Mouse (Mus musculus) embryo, embryonic 10 days (tissue): ENCODE data around the gene Dynll2.

Source experiments
- DNase-seq: peaks from one replicate; pipeline ENCODE4 v3.0.0-alpha.2; 2015; ENCODE audit warnings: low spot score

The Dynll2 gene

DNA sequence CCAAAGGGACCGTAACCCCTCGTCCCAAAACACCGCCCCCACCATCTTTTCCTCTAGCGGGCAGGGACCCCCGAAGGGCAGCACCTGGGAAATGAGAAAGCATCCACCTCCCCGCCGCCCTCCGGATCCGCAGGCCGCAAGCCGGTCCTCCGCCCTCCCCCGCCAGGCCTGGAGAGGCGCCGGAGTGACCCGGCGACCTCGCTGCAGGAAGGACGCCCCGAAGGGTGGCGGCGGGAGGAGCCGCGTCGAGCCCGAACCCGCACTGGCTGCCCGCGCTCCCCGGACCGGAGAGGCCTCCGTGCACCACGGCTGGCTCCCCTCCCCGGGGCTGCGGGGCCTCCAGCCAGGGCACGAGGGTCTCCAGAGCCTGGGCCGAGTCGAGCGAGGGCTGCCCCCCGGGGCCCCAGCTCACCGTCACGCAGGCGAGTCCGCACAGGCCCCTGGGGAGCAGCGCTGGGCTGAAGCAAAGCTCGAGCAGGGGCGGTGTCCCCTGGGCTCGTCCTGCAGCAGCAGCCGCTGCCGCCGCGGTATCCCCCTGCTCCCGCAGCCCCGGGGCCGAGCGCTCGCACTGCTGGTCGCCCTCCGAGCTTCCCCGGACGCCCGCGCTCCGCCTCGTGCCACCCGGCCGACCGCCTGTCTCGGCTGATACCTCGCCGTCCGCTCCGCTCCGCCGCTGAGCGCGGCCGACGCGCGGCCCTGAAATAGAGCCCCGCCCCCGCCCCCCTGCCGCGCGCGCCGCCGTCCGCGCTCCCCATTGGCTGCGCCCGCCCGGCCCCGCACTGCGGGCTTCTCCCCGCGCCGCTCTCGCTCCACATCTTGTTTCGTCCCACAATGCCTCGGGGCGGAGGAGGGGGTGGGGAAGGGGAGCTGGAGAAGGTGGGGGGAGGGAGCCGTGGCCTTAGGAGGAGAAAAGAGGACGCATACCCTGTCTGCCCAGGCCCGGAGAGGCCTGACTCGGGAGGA lies at the start of gene Dynll2:
Gene Dynll2, minus strand, starts transcription at position 703 of the 963 bp plus-strand sequence.
- DNase-seq, result peak; percentile 92

- DNase-seq, result no peak
Measured at GRCm38 (mm10) chr11:88036761-88037251, 49.5 kb upstream of the Dynll2 start.

- no peak for DNase-seq
Measured at GRCm38 (mm10) chr11:88035970-88036369, 48.6 kb upstream of the Dynll2 start.

DNA sequence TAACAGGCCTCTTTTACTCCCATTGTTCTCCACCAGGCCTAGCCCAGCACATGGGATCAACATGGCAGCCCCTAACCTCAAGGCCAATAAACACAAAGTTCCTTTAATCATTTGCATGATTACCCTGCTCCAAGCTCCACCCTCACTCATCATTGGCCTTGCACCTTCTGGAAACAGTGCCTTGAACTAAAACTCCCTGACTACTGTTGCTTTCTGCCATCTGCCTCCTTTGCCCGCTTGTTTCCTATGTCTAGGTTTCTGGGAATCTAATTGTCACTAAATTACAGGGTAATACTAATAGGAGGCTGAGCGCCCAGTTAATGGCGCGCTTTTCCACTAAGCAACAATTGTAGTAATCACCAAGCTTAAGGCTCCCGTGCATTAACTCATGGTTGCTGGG lies 44.4 kb upstream of the Dynll2 start:
- DNase-seq, result no peak

DNA sequence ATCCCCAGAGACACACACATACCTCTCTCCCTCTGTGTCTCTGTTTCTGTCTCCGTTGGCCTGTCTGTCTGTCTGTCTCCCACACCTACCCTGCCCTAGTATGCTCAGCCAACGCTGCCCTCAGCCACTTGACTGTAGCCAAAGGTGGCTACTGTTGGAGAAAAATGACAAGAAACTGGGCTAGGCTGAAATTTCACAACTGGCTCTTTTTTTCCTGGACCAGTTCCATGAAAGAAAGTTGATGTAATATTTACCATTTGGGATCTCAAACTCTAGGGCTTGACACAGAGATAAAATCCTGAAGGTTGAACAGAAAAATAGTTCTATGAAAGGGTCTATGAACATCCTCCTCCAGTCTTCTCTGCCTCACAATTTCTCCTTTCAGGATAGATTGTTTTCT lies 43.5 kb upstream of the Dynll2 start:
- no peak for DNase-seq

- no peak for DNase-seq
Measured at GRCm38 (mm10) chr11:88030219-88030618, 42.9 kb upstream of the Dynll2 start.

- DNase-seq, result peak; percentile 46
Measured at GRCm38 (mm10) chr11:88028193-88028684, 40.9 kb upstream of the Dynll2 start.

- no peak for DNase-seq
Measured at GRCm38 (mm10) chr11:88027391-88028035, 40.2 kb upstream of the Dynll2 start.

GRCm38 (mm10) chr11:88023933-88024332 lies 36.6 kb upstream of the Dynll2 start:
- DNase-seq, result no peak

GRCm38 (mm10) chr11:88015795-88016194 lies 28.5 kb upstream of the Dynll2 start:
- DNase-seq, result no peak

DNA sequence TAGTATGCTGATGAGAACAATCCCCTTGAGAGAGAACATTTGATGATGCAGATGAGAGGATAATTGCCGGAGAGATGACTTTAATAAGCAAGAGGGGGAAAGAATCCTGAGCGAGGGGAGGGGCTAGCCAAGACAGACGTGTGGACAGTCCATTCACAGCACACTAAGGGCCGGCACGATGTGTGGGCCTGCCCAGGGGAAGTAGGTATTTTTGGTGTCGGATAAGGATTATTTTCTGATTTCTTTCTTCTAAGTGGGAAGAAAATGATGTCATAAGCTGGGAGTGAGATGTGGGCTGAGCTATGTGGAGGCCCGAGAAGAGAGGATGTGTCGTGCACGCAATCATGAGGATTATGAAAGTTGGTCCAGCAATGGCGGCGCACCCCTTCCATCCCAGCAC lies 27.8 kb upstream of the Dynll2 start:
- no peak for DNase-seq

- DNase-seq, result no peak
Measured at GRCm38 (mm10) chr11:88013632-88014031, 26.3 kb upstream of the Dynll2 start.

DNA sequence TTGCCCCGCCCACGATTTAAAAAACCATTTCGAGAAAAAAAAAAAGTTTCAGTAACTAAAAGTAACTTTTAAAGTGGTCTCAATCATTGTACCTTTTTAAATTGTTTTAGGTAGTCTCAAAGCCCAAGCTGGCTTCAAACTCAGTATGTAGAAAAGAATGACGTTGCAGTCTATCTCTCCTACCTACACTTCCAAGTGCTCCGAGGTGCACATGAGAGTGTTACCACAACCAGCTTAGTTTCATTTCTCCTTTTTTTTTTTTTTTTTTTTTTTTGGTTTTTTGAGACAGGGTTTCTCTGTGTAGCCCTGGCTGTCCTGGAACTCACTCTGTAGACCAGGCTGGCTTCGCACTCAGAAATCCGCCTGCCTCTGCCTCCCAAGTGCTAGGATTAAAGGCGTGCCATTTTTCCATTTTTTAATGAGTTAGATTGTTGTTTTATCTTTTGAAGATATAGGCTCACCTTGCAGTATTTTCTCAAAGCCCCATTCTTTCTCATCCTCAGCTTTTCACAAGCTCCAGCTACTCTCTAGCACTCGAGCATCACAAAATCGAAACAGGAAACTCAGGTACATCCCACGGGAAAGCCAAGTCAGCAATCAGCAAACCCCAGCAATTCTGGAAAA lies 25.4 kb upstream of the Dynll2 start:
- no peak for DNase-seq

- no peak for DNase-seq
Measured at GRCm38 (mm10) chr11:88011914-88012419, 24.6 kb upstream of the Dynll2 start.

GRCm38 (mm10) chr11:88011208-88011913 lies 24.0 kb upstream of the Dynll2 start:
- no peak for DNase-seq

DNA sequence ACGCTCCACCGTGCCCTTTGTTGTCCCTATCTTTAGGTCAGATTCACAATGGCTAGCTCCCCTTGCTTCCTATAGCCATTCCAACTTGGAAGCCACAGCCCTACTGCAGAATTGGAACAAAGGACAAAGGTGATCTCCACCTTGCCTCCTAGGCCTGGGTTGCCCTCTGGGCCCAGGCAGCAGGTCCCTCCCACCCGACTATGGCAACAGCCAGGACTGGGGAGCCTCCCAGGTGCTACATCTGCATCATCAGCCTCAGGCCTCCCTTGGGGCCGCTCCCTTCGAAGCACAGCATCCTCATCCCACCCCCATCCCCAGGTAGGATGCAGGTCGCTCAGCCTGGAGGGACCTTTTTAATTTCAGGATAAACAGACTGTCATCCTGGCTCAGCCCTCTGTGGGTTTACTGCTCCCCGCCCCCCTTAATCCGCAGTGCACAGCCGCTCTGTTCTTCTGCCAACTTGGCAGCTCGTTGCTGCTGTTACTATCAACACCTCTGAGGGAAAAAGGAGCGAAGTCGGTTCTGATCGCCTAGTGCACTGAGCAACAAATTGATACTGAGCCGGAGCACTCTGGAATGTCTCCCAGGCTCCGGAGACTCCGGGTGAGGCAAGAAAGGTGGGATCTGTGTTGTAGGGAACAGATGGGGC lies 22.3 kb upstream of the Dynll2 start:
- DNase-seq, result no peak

DNA sequence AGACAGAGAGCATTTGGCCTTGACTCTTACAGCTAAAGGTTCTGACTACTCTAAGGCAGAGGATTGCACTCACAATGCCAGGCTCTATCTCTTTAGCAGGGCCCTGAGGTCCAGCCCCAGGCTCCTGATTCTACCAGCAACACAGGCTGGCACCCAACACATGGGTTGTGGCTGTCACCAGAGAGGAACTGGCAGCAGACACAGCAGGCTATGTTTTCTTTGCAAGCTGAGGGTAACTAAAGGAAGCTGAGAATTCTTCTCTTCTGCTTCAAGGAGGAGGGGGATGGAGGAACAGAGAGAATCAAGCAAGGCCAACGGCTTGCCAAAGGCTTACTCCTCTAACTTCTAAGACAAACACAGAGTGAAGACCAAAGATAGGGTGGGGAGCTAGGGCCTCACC lies 21.3 kb upstream of the Dynll2 start:
- DNase-seq, result no peak

DNA sequence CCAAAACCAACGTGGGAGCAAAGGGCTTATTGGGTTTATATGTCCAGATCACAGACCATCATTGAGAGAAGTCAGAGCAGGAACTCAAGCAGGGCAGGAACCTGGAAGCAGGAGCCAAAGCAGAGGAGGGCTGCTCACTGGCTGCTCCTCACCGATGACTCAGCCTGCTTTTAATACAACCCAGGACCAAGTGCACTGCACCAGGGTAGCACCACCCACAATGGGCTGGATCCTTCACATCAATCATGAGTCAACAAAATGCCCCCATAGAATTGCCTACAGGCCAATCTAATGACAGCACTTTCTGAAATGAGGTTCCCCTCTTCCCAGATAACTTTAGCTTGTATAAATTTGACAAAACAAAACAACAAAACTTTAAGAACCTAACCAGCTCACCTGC lies 16.8 kb upstream of the Dynll2 start:
- DNase-seq, result no peak

DNA sequence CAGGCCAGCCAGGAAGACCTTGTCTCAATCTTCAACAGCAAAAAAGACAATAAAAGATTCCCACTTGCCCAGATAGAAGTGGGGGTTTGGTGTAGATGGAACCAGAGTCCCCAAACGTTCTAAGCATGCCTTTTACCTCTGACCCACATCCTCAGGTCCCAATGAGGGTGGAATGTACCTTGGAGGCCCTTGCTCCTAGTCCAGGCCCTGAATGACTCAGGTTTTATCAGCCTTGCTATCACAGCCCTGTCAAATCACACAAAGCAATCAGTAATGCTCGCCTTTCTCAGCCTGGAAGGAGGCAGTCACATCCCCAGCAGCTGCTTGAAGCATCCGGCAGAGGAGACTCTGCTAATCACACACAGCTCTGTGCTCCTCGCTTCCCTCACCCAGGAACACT lies 15.4 kb upstream of the Dynll2 start:
- no peak for DNase-seq

DNA sequence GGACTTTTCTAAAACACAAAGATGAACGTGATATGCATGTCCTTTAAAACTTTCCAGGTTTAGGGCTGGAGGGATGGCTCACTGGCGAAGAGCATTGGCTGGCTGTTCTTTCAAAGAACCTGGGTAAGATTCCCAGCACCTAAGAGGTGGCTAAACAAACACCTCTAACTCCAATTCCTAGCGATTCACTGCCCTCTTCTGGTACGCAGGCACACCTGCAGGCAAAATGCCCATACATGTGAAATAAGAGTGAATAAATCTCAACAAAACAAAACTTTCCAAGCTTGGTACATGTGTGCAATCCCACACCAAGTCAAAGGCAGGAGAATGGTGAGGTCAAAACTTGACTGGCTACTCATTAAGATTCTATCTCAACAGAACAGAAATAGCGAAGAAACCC lies 12.4 kb upstream of the Dynll2 start:
- DNase-seq, result no peak

DNA sequence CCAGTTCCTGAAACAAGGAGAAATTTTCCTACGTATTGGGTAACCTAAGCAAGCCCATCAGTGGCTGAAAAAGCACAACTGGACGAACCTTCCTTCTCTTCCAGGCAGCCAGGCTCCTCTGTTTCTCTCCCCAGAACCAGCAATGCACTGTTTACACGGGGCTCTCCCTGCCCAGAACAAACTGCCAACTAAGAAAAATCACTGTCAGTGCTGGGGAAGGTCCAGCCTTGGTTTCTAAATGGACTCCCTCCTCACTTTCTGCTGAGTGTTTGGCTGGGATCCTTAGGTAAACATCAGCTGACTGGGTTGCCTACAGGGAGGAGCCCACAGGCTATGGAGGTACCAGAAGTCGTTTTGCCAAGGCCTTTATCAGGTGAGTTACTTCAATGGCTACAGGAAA lies 4.5 kb upstream of the Dynll2 start:
- DNase-seq, result no peak
